In the genomic region with DNA sequence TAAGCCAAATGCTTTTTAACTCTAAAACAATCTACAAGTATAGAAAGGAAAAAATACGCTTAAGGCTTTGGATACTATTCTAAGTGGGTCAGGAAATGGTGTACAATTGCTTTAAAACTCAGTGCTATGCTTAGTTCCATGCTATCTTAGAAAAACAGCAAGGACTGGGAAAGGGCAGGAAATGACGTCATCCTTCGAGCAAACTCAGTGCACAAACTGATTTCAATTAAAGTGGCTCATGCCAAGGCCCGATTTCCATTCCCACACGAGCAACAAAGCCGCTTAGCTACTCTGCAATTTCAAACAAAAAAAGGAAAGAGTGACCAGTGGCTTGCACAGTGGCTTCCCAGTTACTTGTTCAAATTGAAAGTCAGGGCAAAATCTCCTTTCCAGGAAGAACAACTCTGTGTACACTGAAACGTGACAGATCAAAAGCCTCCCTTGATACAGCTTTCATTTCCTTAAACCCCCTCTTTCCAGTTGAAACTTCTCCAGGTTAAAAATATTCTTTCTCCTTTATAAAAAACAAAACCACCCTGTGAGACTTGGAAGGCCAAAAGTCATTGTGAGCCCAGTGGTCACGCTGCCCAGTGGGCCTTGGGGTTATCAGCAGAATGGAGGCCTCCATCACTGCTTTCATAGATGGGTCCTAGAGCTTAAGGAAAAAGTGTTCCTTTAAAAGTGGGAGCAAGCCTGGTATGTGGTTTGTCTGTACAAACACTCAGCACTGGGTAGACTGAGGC, we compare ENCODE assay signal across 7 mouse cellular contexts. TPM values are rescaled to one million over a fixed set of nuclear protein-coding genes. Genes with fewer than 3 reads are reported as not detected.
A peak's percentile ranks its signal among the peaks of the same experiment; 100 is the strongest.
DNase-seq lines count a peak whose midpoint lies in the region; ATAC-seq and TF ChIP-seq lines count a peak whose summit lies in the region.

No protein-coding gene starts in this region.

- no peak overlapping the region for H3K9ac ChIP-seq in embryonic facial prominence, embryonic 13.5 days
- no peak overlapping the region for H3K9ac ChIP-seq in heart, embryonic 14.5 days (ENCODE audit: low read length)
- no peak overlapping the region for H3K9ac ChIP-seq in lung, embryonic 14.5 days

- 20% methylated on average over 8 of the region's 8 CpGs for WGBS in lung, adult 2 months
- WGBS in embryonic facial prominence, embryonic 13.5 days = 40% methylated on average over 8 of the region's 8 CpGs
- 48% methylated on average over 8 of the region's 8 CpGs for WGBS in heart, embryonic 14.5 days
- WGBS in lung, embryonic 14.5 days = 40% methylated on average over 8 of the region's 8 CpGs

- DNase-seq in lung, adult 18-20 months = peak; percentile 38 to 51
- no peak for DNase-seq in lung, adult 2 months
- peak; percentile 57 for DNase-seq in lung, embryonic 14.5 days
- DNase-seq in cerebellum, postnatal 10 days = no peak
- DNase-seq in spleen, postnatal 14 days (ENCODE audit: low spot score in 2 of 2) = no peak

- no peaks in the 10 kb centered on the region for H3K9me3 ChIP-seq in embryonic facial prominence, embryonic 13.5 days
- H3K9me3 ChIP-seq in heart, embryonic 14.5 days (ENCODE audit: control insufficient read depth, low read length) = no peaks in the 10 kb centered on the region
- no peaks in the 10 kb centered on the region for H3K9me3 ChIP-seq in lung, embryonic 14.5 days (ENCODE audit: low read depth, low read length)

- no peak overlapping the region for H3K4me2 ChIP-seq in embryonic facial prominence, embryonic 13.5 days
- no peak overlapping the region for H3K4me2 ChIP-seq in heart, embryonic 14.5 days (ENCODE audit: low read length)
- H3K4me2 ChIP-seq in lung, embryonic 14.5 days = no peak overlapping the region

- no peak for ATAC-seq in embryonic facial prominence, embryonic 13.5 days (ENCODE audit: insufficient number of reproducible peaks, insufficient read depth, low FRiP score, low TSS enrichment, low read depth)
- peak; percentile 66 for ATAC-seq in heart, embryonic 14.5 days (ENCODE audit: insufficient number of reproducible peaks, insufficient read depth, low FRiP score, low read depth)
- no peak for ATAC-seq in lung, embryonic 14.5 days (ENCODE audit: insufficient read depth)

- H3K4me3 ChIP-seq in lung, adult 2 months (replicated peaks; ENCODE audit: extremely low read depth, low read depth, low read length) = no peak overlapping the region
- H3K4me3 ChIP-seq in embryonic facial prominence, embryonic 13.5 days = no peak overlapping the region
- no peak overlapping the region for H3K4me3 ChIP-seq in heart, embryonic 14.5 days (ENCODE audit: control insufficient read depth in 1 of 2, insufficient read depth in 1 of 2, low read depth in 1 of 2, low read length in 2 of 2)
- H3K4me3 ChIP-seq in lung, embryonic 14.5 days (ENCODE audit: low read depth, low read length) = no peak overlapping the region

- H3K27me3 ChIP-seq in embryonic facial prominence, embryonic 13.5 days = no peaks in the 10 kb centered on the region
- no peaks in the 10 kb centered on the region for H3K27me3 ChIP-seq in heart, embryonic 14.5 days (ENCODE audit: control insufficient read depth, insufficient read depth, low read length)
- H3K27me3 ChIP-seq in lung, embryonic 14.5 days (ENCODE audit: insufficient read depth, low read length) = no peaks in the 10 kb centered on the region

- peaks cover 19% of the 10 kb centered on the region for H3K4me1 ChIP-seq in lung, adult 2 months (ENCODE audit: control insufficient read depth, insufficient read depth, low read length)
- peaks cover 10% of the 10 kb centered on the region for H3K4me1 ChIP-seq in embryonic facial prominence, embryonic 13.5 days
- H3K4me1 ChIP-seq in heart, embryonic 14.5 days (ENCODE audit: control insufficient read depth in 2 of 2, insufficient read depth in 2 of 2, low read length in 2 of 2) = peaks cover 14 to 38% of the 10 kb centered on the region in 2 experiments
- H3K4me1 ChIP-seq in lung, embryonic 14.5 days (ENCODE audit: insufficient read depth) = peaks cover 12% of the 10 kb centered on the region; the same call in 1 of the 2 replicates

- peak overlapping the region; percentile 33; the same call in 1 of the 2 replicates for H3K27ac ChIP-seq in embryonic facial prominence, embryonic 13.5 days
- H3K27ac ChIP-seq in heart, embryonic 14.5 days (replicated peaks in 1 of 2; ENCODE audit: control insufficient read depth in 1 of 2, insufficient read depth in 1 of 2, low read depth in 2 of 2, low read length in 2 of 2) = peak overlapping the region; percentile 86 to 90
- H3K27ac ChIP-seq in lung, embryonic 14.5 days (ENCODE audit: low read depth) = peak overlapping the region; percentile 58

- TF ChIP-seq POLR2A in lung, adult 2 months (IDR thresholded peaks at IDR 0.05; ENCODE audit: borderline replicate concordance, extremely low read depth, low read depth, low read length) = no peak

- peaks cover 53% of the 10 kb centered on the region for H3K36me3 ChIP-seq in embryonic facial prominence, embryonic 13.5 days
- H3K36me3 ChIP-seq in heart, embryonic 14.5 days (ENCODE audit: control insufficient read depth, insufficient read depth, low read length) = peaks cover 29% of the 10 kb centered on the region
- peaks cover 31% of the 10 kb centered on the region for H3K36me3 ChIP-seq in lung, embryonic 14.5 days (ENCODE audit: insufficient read depth)

- no peak for TF ChIP-seq CTCF in lung, adult 2 months (IDR thresholded peaks at IDR 0.05; ENCODE audit: insufficient read depth, low read length)
- no peak for TF ChIP-seq CTCF in lung, embryonic 14.5 days (IDR thresholded peaks at IDR 0.05; ENCODE audit: low read depth)

RNA-seq across cellular contexts. Expression of a gene that starts 34.2 kb away (rescaled TPM):
- 0.43 and 0.52 TPM in 2 replicates for polyA plus RNA-seq in lung, adult 2 months (2012; rRNA removed)
- polyA plus RNA-seq in embryonic facial prominence, embryonic 13.5 days (2015; fragmentation: Nextera tagmentation; extraction: Ambion mirVana) = 0.38 and 0.39 TPM in 2 replicates
- 0.36 and 0.49 TPM in 2 replicates for polyA plus RNA-seq in heart, embryonic 14.5 days (2014; fragmentation: Nextera tagmentation; extraction: Ambion mirVana)
- 0.42 and 0.68 TPM in 2 replicates for polyA plus RNA-seq in lung, embryonic 14.5 days (2014; fragmentation: Nextera tagmentation; extraction: Ambion mirVana)

RNA-seq across cellular contexts. Expression of a gene that starts 37.1 kb away (rescaled TPM):
- 20.2 and 30.6 TPM in 2 replicates for polyA plus RNA-seq in lung, adult 2 months (2012; rRNA removed)
- 19.3 and 24.4 TPM in 2 replicates for polyA plus RNA-seq in embryonic facial prominence, embryonic 13.5 days (2015; fragmentation: Nextera tagmentation; extraction: Ambion mirVana)
- 28.9 and 33.6 TPM in 2 replicates for polyA plus RNA-seq in heart, embryonic 14.5 days (2014; fragmentation: Nextera tagmentation; extraction: Ambion mirVana)
- polyA plus RNA-seq in lung, embryonic 14.5 days (2014; fragmentation: Nextera tagmentation; extraction: Ambion mirVana) = 52.4 and 53.1 TPM in 2 replicates

Comparison
In these comparisons a context has a peak if more than half of its experiments do, and no peak if none do; other contexts are left out.
1. DNase-seq: peak in lung, adult 18-20 months (2 of 2) and lung, embryonic 14.5 days (single experiment); none in lung, adult 2 months (single experiment), cerebellum, postnatal 10 days (0 of 2) and spleen, postnatal 14 days (0 of 2).
2. H3K27ac ChIP-seq: peak in every context shown above with its lines; median percentile 88 in heart, embryonic 14.5 days; 58 in lung, embryonic 14.5 days; 33 in embryonic facial prominence, embryonic 13.5 days.